Mouse (Mus musculus) CH12.LX (cell line): ENCODE results near the gene Eefsec. TPM values are rescaled to one million over a fixed set of nuclear protein-coding genes. Genes with fewer than 3 reads are reported as not detected.

ENCODE experiments used
- DNase-seq: peaks from one replicate; pipeline ENCODE4 v3.0.0-alpha.2; 2013; ENCODE audit errors: extremely low read depth
- H3K27ac ChIP-seq: 2 replicates; pipeline ENCODE4 v1.5.1; 2012; ENCODE audit warnings: low read depth, mild to moderate bottlenecking, control low read depth, moderate library complexity; ENCODE audit not compliant: insufficient read depth
- H3K27me3 ChIP-seq: replicated peaks from 2 replicates; pipeline ENCODE3; 2012; ENCODE audit warnings: inconsistent platforms
- H3K36me3 ChIP-seq, 2 experiments: replicated peaks in 1 of 2; 2 replicates each; pipeline versions ENCODE3 to v1.6.1; 2012; ENCODE audit warnings: inconsistent platforms in 1 of 2, low read length in 1 of 2, mild to moderate bottlenecking in 1 of 2, mixed read lengths in 1 of 2, moderate library complexity in 1 of 2; ENCODE audit not compliant: control insufficient read depth in 1 of 2, insufficient read depth in 1 of 2
- H3K4me1 ChIP-seq, 2 experiments: 2 replicates each; pipeline ENCODE4 v1.6.1; 2012; ENCODE audit warnings: inconsistent platforms in 1 of 2, moderate library complexity in 1 of 2; ENCODE audit not compliant: insufficient read depth in 2 of 2, control insufficient read depth in 1 of 2
- H3K4me2 ChIP-seq: 2 replicates; pipeline ENCODE4 v1.6.1; 2012; ENCODE audit warnings: low read depth, mild to moderate bottlenecking, control low read depth; ENCODE audit not compliant: poor library complexity, insufficient read depth, severe bottlenecking
- H3K4me3 ChIP-seq, 3 experiments: fragments of 150-350 bp in 1 of 3; sonication (generic) in 1 of 3; replicated peaks in 1 of 3; 2 replicates each; pipeline versions ENCODE3 to v1.5.1; 2011 to 2012; ENCODE audit warnings: low read depth in 2 of 3, low read length in 2 of 3, mild to moderate bottlenecking in 2 of 3, moderate library complexity in 2 of 3, control low read depth in 1 of 3, improper control_type of control experiment in 1 of 3, inconsistent platforms in 1 of 3, mixed read lengths in 1 of 3; ENCODE audit not compliant: poor library complexity in 1 of 3
- H3K79me2 ChIP-seq: replicated peaks from 2 replicates; pipeline ENCODE4 v1.6.1; 2012; ENCODE audit warnings: mild to moderate bottlenecking, moderate library complexity; ENCODE audit not compliant: control insufficient read depth, poor library complexity, insufficient read depth, severe bottlenecking; ENCODE audit errors: extremely low read depth
- H3K9ac ChIP-seq: 2 replicates; pipeline ENCODE4 v1.6.1; 2012; ENCODE audit warnings: low read depth, mild to moderate bottlenecking, control low read depth, moderate library complexity; ENCODE audit not compliant: insufficient read depth
- H3K9me3 ChIP-seq: replicated peaks from 2 replicates; pipeline ENCODE3; 2012; ENCODE audit warnings: low read length, inconsistent platforms, mixed read lengths
- CTCF ChIP-seq, 2 experiments: IDR thresholded peaks in 1 of 2; conservative IDR thresholded peaks in 1 of 2; 2 replicates each; pipeline ENCODE4 v1.5.1; 2011 to 2012; ENCODE audit warnings: low read depth in 2 of 2, low read length in 2 of 2, improper control_type of control experiment in 1 of 2, inconsistent platforms in 1 of 2, mild to moderate bottlenecking in 1 of 2, moderate library complexity in 1 of 2
- ETS1 ChIP-seq: conservative IDR thresholded peaks from 2 replicates; pipeline ENCODE4 v1.6.1; 2012; ENCODE audit warnings: low read depth, mild to moderate bottlenecking, inconsistent platforms, low read length, improper control_type of control experiment, moderate library complexity
- GABPA ChIP-seq: IDR thresholded peaks from 2 replicates; pipeline ENCODE4 v1.6.1; 2012; ENCODE audit warnings: low read depth, low read length, improper control_type of control experiment, inconsistent platforms; ENCODE audit not compliant: insufficient replicate concordance
- JUND ChIP-seq: conservative IDR thresholded peaks from 2 replicates; pipeline ENCODE4 v1.6.1; 2011; ENCODE audit warnings: low read depth, low read length, improper control_type of control experiment
- MAFK ChIP-seq: IDR thresholded peaks from 2 replicates; pipeline ENCODE4 v1.6.1; 2011; ENCODE audit warnings: low read length, improper control_type of control experiment; ENCODE audit not compliant: insufficient replicate concordance
- MAX ChIP-seq: IDR thresholded peaks from 2 replicates; pipeline ENCODE4 v1.6.1; 2011; ENCODE audit warnings: low read length, improper control_type of control experiment
- MEF2A ChIP-seq: IDR thresholded peaks from 2 replicates; pipeline ENCODE4 v1.6.1; 2014; ENCODE audit warnings: low read depth, mild to moderate bottlenecking, inconsistent platforms, low read length, improper control_type of control experiment, borderline replicate concordance
- MXI1 ChIP-seq: IDR thresholded peaks from 2 replicates; pipeline ENCODE4 v1.6.1; 2011; ENCODE audit warnings: mild to moderate bottlenecking, low read depth, low read length, improper control_type of control experiment
- MYC ChIP-seq: IDR thresholded peaks from 2 replicates; pipeline ENCODE4 v1.6.1; 2011; ENCODE audit warnings: low read depth, mild to moderate bottlenecking, improper control_type of control experiment, low read length
- NELFE ChIP-seq: IDR thresholded peaks from 2 replicates; pipeline ENCODE4 v1.6.1; 2011; ENCODE audit warnings: low read depth, low read length, improper control_type of control experiment
- POLR2A ChIP-seq: IDR thresholded peaks from 2 replicates; pipeline ENCODE4 v1.6.1; 2011; ENCODE audit warnings: low read depth, mild to moderate bottlenecking, improper control_type of control experiment, low read length
- POLR2AphosphoS2 ChIP-seq: IDR thresholded peaks from 2 replicates; pipeline ENCODE4 v1.6.1; 2011; ENCODE audit warnings: low read depth, low read length, improper control_type of control experiment
- RCOR1 ChIP-seq: conservative IDR thresholded peaks from 2 replicates; pipeline ENCODE4 v1.6.1; 2012; ENCODE audit warnings: low read depth, mild to moderate bottlenecking, inconsistent platforms, low read length, improper control_type of control experiment
- SMC3 ChIP-seq: IDR thresholded peaks from 2 replicates; pipeline ENCODE4 v1.6.1; 2011; ENCODE audit warnings: low read depth, low read length, improper control_type of control experiment
- TBP ChIP-seq: conservative IDR thresholded peaks from 2 replicates; pipeline ENCODE4 v1.6.1; 2011; ENCODE audit warnings: low read depth, low read length, improper control_type of control experiment
- ZKSCAN1 ChIP-seq: IDR thresholded peaks from 2 replicates; pipeline ENCODE4 v1.6.1; 2012; ENCODE audit warnings: low read depth, inconsistent platforms, low read length, improper control_type of control experiment, borderline replicate concordance
- ZNF384 ChIP-seq: IDR thresholded peaks from 2 replicates; pipeline ENCODE4 v1.6.1; 2012; ENCODE audit warnings: low read depth, low read length, improper control_type of control experiment, inconsistent platforms
- dilution Hi-C: fragments of 300-500 bp; cut with MboI; formaldehyde crosslinking; loops from 2 replicates; pipeline ENCODE4 v1.14.3; 2020; ENCODE audit warnings: low sequenced_read_pairs; ENCODE audit not compliant: extremely low pct_unique_long_range_greater_than_20kb, extremely low pct_ligation_motif_present
- in situ Hi-C: fragments of 300-500 bp; cut with MboI; formaldehyde crosslinking; loops from 3 replicates; pipeline ENCODE4 v1.14.3; 2019; ENCODE audit warnings: low sequenced_read_pairs, low pct_ligation_motif_present, low pct_unique_long_range_greater_than_20kb, mixed read lengths
- polyA plus RNA-seq: library from polyadenylated mRNA; unstranded; fragments of >175 nt; gene quantifications from 2 replicates; pipeline ENCODE4 v1.2.1, GENCODE M21; 2012; ENCODE audit warnings: low read depth; ENCODE audit not compliant: insufficient read length
- total RNA-seq, 2 experiments: library from RNA; depleted of rRNA; stranded (reverse); fragments of 300-350 nt in 1 of 2; fragments of >200 nt in 1 of 2; gene quantifications; 2 replicates each; pipeline ENCODE4 v1.2.3; 2012 to 2014

The Eefsec gene
- total and polyA plus RNA-seq, 3 experiments = 26.2 to 48.8 (median 32.1) TPM

GRCm38 (mm10) chr6:88345311-88345710 is 101.0 kb downstream of the Eefsec start:
- H3K36me3 ChIP-seq = peaks cover 19 to 93% of the 10 kb centered on the region in 2 experiments
- no peaks in the 10 kb centered on the region for H3K79me2 ChIP-seq
- H3K4me3 ChIP-seq = no peak overlapping the region
- H3K9ac ChIP-seq = no peak overlapping the region
- H3K4me1 ChIP-seq = peaks cover 0 to 3% of the 10 kb centered on the region in 2 experiments; a peak in 1 of 4 replicates
- DNase-seq = no peak
- H3K9me3 ChIP-seq = no peaks in the 10 kb centered on the region
- dilution Hi-C loops = no loop called here
- no peak overlapping the region for H3K27ac ChIP-seq
- in situ Hi-C loops = loop anchor here (10.0 kb wide), 1 partner anchor 61 kb away; no protein-coding TSS in a partner anchor
- no peaks in the 10 kb centered on the region for H3K27me3 ChIP-seq
- H3K4me2 ChIP-seq = no peak overlapping the region
- TF ChIP-seq MEF2A (no peak), MAFK (no peak), MYC (no peak), JUND (no peak), MXI1 (no peak), MAX (no peak), POLR2AphosphoS2 (no peak), SMC3 (no peak), GABPA (no peak), ETS1 (no peak)

- H3K79me2 ChIP-seq = no peaks in the 10 kb centered on the region
- H3K9me3 ChIP-seq = no peaks in the 10 kb centered on the region
- no peak for DNase-seq
- H3K27ac ChIP-seq = no peak overlapping the region
- H3K27me3 ChIP-seq = no peaks in the 10 kb centered on the region
- no peak overlapping the region for H3K4me3 ChIP-seq
- dilution Hi-C loops = no loop called here
- peaks cover 0 to 3% of the 10 kb centered on the region in 2 experiments; a peak in 1 of 4 replicates for H3K4me1 ChIP-seq
- no peak overlapping the region for H3K4me2 ChIP-seq
- H3K36me3 ChIP-seq = peaks cover 13 to 92% of the 10 kb centered on the region in 2 experiments
- no peak overlapping the region for H3K9ac ChIP-seq
- TF ChIP-seq GABPA = no peak
- TF ChIP-seq JUND = no peak
- TF ChIP-seq CTCF (conservative IDR thresholded peaks at IDR 0.05 in 1 of 2, IDR thresholded peaks at IDR 0.05 in 1 of 2; ENCODE audit: low read depth in 2 of 2, low read length in 2 of 2) = no peak
- no peak for TF ChIP-seq RCOR1
- no peak for TF ChIP-seq ZNF384
- no peak for TF ChIP-seq TBP
- TF ChIP-seq POLR2A = no peak
- TF ChIP-seq MAFK = no peak
- no peak for TF ChIP-seq MEF2A
- TF ChIP-seq NELFE = no peak
- no peak for TF ChIP-seq MYC
- no peak for TF ChIP-seq ZKSCAN1
- in situ Hi-C loops = loop anchor here (10.0 kb wide), 1 partner anchor 59 kb away; no protein-coding TSS in a partner anchor
Measured at GRCm38 (mm10) chr6:88343485-88344450, 102.6 kb downstream of the Eefsec start.
